Mouse (Mus musculus) kidney, postnatal 14 days (tissue): ENCODE measurements around the gene Fndc10.
"Not testable (repeated sequence)": the region's sequence is repeated elsewhere in the genome, so short reads cannot be mapped to it uniquely, and the experiment has no call there.

Experiments used
- DNase-seq: peaks from one replicate; pipeline ENCODE4 v3.0.0; 2022; ENCODE audit warnings: mixed read lengths

The Fndc10 gene

GRCm38 (mm10) chr4:155738262-155738661, 44.1 kb downstream of the Fndc10 start:
- DNase-seq, result no peak

- no peak for DNase-seq
Observed at GRCm38 (mm10) chr4:155739152-155739551, 45.0 kb downstream of the Fndc10 start.

GRCm38 (mm10) chr4:155739741-155740636, 45.8 kb downstream of the Fndc10 start:
- DNase-seq, result no peak

- DNase-seq, result not testable (repeated sequence)
Observed at GRCm38 (mm10) chr4:155740681-155741080, 46.5 kb downstream of the Fndc10 start.

- no peak for DNase-seq
Observed at GRCm38 (mm10) chr4:155742684-155743083, 48.5 kb downstream of the Fndc10 start.

- DNase-seq, result no peak
Observed at GRCm38 (mm10) chr4:155744474-155744873, 50.3 kb downstream of the Fndc10 start.

GRCm38 (mm10) chr4:155745136-155745535, 51.0 kb downstream of the Fndc10 start:
- no peak for DNase-seq
